Mouse (Mus musculus) myocyte (in vitro differentiated cells): ENCODE results near the gene Mctp2.

ENCODE experiments used
- E2F4 ChIP-seq: IDR thresholded peaks from one replicate; pipeline ENCODE4 v1.6.1; 2011; ENCODE audit warnings: mild to moderate bottlenecking, control low read depth, moderate library complexity; ENCODE audit not compliant: insufficient read depth
- MAX ChIP-seq: IDR thresholded peaks from one replicate; pipeline ENCODE4 v1.6.1; 2011; ENCODE audit warnings: low read depth, mild to moderate bottlenecking, control low read depth
- MYOD1 ChIP-seq, 3 experiments: IDR thresholded peaks; one replicate each; pipeline ENCODE4 v1.6.1; 2011; ENCODE audit warnings: control low read depth in 2 of 3, low read depth in 2 of 3, mild to moderate bottlenecking in 2 of 3, moderate library complexity in 1 of 3; ENCODE audit not compliant: insufficient read length in 2 of 3, control insufficient read depth in 1 of 3
- MYOG ChIP-seq, 3 experiments: IDR thresholded peaks; one replicate each; pipeline ENCODE4 v1.6.1; 2011; ENCODE audit warnings: control low read depth in 2 of 3, low read depth in 2 of 3, mild to moderate bottlenecking in 2 of 3; ENCODE audit not compliant: insufficient read length in 2 of 3, control insufficient read depth in 1 of 3, insufficient read depth in 1 of 3
- POLR2A ChIP-seq: IDR thresholded peaks from one replicate; pipeline ENCODE4 v1.6.1; 2011; ENCODE audit warnings: low read depth, mild to moderate bottlenecking, control low read depth, moderate library complexity; ENCODE audit not compliant: insufficient read length
- SRF ChIP-seq: IDR thresholded peaks from one replicate; pipeline ENCODE4 v1.6.1; 2011; ENCODE audit warnings: low read depth; ENCODE audit not compliant: control insufficient read depth, insufficient read length
- TCF12 ChIP-seq: IDR thresholded peaks from one replicate; pipeline ENCODE4 v1.6.1; 2011; ENCODE audit warnings: mild to moderate bottlenecking, control low read depth; ENCODE audit not compliant: poor library complexity, insufficient read depth, severe bottlenecking
- TCF3 ChIP-seq: IDR thresholded peaks from one replicate; pipeline ENCODE4 v1.6.1; 2011; ENCODE audit warnings: low read depth, control low read depth; ENCODE audit not compliant: insufficient read length
- USF1 ChIP-seq: IDR thresholded peaks from one replicate; pipeline ENCODE4 v1.6.1; 2011; ENCODE audit warnings: low read depth, mild to moderate bottlenecking, control low read depth, moderate library complexity

- no peak for TF ChIP-seq USF1
- no peak for TF ChIP-seq POLR2A
- no peak for TF ChIP-seq TCF12
- no peak for TF ChIP-seq MYOG (IDR thresholded peaks at IDR 0.05; ENCODE audit: control insufficient read depth in 1 of 3, insufficient read depth in 1 of 3, insufficient read length in 2 of 3, low read depth in 2 of 3)
- no peak for TF ChIP-seq E2F4
- no peak for TF ChIP-seq SRF
- no peak for TF ChIP-seq MAX
- TF ChIP-seq MYOD1 (IDR thresholded peaks at IDR 0.05; ENCODE audit: control insufficient read depth in 1 of 3, insufficient read length in 2 of 3, low read depth in 2 of 3) = no peak
- TF ChIP-seq TCF3 = no peak
These were observed 14.5 kb upstream of the Mctp2 start for GRCm38 (mm10) chr7:72320906-72321305.
